Mouse (Mus musculus): Measurements from ENCODE around the gene Rab30.

Gene Rab30

GRCm38 (mm10) chr7:92799665-92800595 is 58.5 kb downstream of the Rab30 start:
- in situ Hi-C loops (cut with MseI, MboI): no loop called here

DNA sequence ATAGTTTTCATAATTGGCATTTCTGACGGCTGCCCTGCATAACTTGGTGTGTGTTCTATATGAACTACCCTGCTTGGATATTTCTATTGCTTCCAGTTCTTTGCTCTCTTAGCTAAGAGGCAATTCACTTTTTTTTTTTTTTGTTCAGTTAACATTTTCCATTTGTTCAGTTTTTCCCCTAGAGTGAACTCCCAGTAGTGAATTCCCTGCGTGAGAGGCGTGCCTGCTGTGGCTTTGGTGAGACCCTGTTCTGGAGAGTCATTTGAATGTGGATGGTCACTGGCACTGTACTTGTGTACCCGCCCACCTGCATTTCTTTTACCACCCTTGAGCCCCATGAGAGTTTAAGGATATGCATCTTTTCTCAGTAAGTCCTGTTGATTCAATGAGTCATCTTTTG is 60.8 kb downstream of the Rab30 start:
- in situ Hi-C loops (cut with MseI, MboI): no loop called here

- in situ Hi-C loops (cut with MseI, MboI): no loop called here
Measured at GRCm38 (mm10) chr7:92803191-92803590, 61.8 kb downstream of the Rab30 start.

DNA sequence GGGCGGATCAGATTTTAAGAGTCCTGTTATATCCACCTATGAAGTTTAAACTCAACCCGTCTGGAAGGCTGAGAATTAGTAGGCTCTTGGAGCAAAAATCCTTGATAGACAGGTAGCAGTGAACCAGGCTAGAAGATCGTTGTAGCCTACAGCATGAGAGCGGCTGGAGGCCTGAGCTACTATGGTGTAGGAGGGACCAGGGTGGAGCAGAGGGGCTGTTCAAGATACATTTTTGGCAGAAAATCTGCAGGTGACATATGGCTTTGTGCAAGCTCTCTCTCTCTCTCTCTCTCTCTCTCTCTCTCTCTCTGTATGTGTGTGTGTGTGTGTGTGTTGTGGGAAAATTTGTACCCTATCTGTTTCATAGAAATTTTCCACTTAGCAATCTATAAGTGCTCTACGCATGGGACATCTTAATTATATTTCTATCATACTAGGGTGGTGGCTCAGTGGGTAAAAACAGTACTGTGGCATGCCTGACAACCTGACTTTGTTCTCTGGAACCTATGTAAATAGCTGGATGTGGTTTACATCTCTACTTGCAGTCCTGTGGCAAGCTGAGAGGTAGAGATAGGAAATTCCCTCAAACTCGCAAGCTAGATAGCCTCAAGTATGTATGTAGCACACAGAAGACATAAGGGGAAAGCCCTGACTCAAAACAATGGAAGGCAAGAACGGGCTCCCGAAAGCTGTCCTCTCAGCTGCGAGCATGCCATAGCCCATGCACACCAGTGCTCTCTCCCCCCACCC is 63.7 kb downstream of the Rab30 start:
- in situ Hi-C loops (cut with MseI, MboI): no loop called here

- in situ Hi-C loops (cut with MseI, MboI): no loop called here
Measured at GRCm38 (mm10) chr7:92806512-92807188, 65.2 kb downstream of the Rab30 start.

- in situ Hi-C loops (cut with MseI, MboI): no loop called here
Measured at GRCm38 (mm10) chr7:92807482-92807881, 66.1 kb downstream of the Rab30 start.

GRCm38 (mm10) chr7:92811667-92812279 is 70.4 kb downstream of the Rab30 start:
- in situ Hi-C loops (cut with MseI, MboI): no loop called here

- in situ Hi-C loops (cut with MseI, MboI): no loop called here
Measured at GRCm38 (mm10) chr7:92817242-92817641, 75.8 kb downstream of the Rab30 start.

GRCm38 (mm10) chr7:92817886-92818285 is 76.5 kb downstream of the Rab30 start:
- in situ Hi-C loops (cut with MseI, MboI): no loop called here

DNA sequence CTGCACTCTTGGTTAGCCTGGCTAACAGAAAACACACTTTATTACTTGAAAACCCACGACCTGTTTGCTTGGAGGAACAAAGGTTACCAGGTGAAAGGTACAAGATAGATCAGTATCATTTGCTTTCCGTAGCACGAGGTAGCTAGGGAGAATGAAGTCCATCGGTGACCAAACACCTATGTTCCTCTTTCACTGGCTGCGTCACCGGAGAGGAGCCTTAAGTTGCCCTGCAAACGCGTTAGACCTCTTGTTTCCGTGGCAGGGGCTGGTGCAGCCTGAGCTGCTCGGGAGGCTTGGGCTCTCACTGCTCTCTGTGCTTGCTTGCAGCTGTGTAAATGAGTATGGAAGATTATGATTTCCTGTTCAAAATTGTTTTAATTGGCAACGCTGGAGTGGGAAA is 78.3 kb downstream of the Rab30 start:
- in situ Hi-C loops (cut with MseI, MboI): no loop called here

DNA sequence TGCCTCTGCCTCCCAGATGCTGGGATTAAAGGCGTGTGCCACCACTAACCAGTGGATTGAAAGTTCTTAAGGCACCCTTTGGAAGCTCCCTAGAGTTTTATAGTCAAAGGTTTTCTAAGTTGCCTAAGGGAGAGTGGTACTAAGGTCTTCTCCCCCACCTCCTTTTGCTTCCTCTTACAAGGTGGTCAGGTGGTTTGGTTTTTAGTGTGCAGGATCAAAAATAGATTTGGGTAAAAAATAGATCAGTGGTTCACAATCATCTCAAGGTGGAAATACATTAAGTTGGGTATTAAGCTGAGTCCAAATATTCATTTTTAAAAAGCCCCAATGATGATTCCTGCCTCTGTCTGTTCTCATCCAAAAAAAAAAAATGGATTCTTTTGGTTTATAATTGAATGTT is 79.0 kb downstream of the Rab30 start:
- in situ Hi-C loops (cut with MseI, MboI): no loop called here

GRCm38 (mm10) chr7:92820941-92821465 is 79.6 kb downstream of the Rab30 start:
- in situ Hi-C loops (cut with MseI, MboI): no loop called here

GRCm38 (mm10) chr7:92821871-92822270 is 80.5 kb downstream of the Rab30 start:
- in situ Hi-C loops (cut with MseI, MboI): no loop called here

DNA sequence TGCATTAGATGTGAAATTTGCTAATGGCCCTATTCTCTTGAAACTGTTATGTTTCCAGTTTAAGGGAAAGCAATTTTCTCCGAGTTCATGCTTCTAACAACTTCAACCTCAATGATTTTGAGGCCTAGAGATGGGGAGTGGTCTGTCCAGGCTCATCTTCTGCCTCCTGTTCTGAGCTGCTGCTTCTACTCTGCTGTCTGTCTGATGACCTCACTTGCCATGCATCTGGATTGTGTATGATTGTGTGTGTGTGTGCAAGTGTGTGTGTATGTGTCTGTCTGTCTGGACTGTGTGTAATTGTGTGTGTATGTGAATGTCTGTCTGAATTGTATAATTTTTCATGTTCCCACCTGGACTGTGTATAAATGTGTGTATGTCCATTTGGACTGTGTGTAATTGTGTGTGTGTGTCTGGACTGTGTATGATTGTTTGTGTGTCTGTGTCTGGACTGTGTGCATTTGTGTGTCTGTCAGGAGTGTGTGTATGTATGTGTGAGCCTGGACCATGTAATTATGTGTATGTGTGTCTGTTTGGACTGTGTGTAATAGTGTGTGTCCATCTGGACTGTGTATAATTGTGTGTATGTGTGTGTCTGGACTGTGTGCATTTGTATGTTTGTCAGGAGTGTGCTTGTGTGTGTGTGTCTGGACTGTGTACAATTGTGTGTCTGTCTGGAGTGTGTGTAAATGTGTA is 81.2 kb downstream of the Rab30 start:
- in situ Hi-C loops (cut with MseI, MboI): no loop called here

DNA sequence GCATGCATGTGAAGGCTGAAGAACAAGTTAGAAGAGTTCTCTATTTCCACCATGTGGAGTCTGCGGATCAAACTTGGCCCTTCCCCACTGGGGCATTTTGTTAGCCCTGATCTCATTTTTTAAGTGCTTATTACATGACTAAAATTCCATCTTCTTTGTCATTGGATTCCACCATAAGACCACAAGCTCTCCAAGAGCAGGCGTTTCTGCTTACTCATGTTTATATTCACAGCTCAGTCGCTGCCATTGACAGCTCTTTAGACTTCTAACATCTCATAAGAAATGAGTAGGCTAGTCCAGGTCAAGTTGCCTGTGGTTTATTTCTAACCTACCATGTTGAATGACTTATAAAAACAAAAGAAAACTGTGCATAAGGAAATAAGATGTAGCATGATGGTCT is 84.8 kb downstream of the Rab30 start:
- in situ Hi-C loops (cut with MseI, MboI): no loop called here

DNA sequence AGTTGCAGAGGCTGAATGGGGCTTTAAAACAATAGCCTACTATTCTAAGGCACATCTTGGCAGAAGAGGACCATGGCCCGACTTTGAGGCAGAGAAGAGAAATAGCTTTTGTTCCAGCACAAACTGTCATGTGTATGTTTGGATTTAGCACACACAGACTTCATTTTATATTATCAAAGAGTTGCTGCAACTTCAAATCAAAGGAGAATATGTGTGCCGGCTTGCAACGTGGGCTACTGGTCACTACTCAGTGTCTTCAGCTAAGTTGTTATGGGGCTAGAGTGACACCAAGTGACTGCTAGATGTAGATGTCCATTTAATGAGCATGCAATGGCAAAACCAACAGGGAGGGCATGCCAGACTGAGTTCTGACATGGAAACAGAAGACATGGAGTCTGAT is 86.6 kb downstream of the Rab30 start:
- in situ Hi-C loops (cut with MseI, MboI): no loop called here

DNA sequence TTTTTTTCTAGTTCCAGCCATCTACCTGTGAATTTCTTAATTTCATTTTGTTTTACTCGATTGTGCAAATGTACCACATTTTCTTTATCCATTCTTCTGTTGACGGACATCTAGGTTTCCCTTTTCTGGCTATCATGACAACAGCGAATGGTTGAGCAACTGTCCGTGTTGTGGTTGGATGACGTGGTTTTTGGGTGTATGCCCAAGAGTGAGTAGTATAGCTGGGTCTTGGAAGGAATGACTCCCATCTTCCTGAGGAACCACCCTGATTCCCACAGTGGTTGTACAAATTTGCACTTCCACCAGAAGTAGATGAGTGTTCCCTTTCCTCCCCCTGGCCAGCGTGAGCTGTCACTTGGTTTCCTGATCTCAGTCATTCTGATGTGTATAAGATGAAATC is 91.0 kb downstream of the Rab30 start:
- in situ Hi-C loops (cut with MseI, MboI): no loop called here

DNA sequence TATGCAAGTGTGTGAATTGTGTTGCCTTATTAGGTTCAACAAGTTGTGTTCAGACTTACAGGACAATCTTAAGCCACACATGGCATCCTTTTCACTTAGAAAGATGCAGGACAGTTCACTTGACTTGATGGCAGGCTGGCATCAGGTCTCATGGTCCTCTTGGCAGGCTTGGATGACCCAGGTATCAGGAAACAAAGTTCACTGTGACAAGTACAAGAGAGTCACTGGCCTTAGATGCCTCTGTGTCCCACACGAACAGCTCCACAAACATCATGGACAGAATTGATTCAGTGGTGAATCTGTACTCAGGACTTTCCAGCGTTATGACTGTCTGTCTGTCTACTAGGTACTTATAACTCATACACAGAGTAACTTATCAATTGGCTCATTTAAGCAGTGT is 93.0 kb downstream of the Rab30 start:
- in situ Hi-C loops (cut with MseI, MboI): no loop called here

DNA sequence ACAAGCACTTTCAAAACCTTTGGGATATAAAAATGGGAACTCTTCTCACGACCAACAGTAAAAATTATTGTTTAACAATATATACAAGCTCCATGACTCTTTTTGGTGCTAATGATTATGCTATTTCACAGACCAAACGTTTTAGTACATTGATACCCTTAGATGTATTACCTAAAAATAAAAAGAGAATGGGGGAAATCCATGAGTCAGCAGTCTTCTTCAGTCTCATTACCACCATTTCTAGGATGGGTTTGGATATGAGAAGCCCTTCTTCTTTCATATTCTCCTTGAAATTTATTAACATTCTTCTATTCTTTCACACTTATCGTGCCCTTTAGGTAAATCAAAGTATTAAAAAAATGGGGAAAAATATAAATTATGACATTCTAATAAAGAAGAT is 95.0 kb downstream of the Rab30 start:
- in situ Hi-C loops (cut with MseI, MboI): no loop called here

- in situ Hi-C loops (cut with MseI, MboI): no loop called here
Measured at GRCm38 (mm10) chr7:92837226-92837625, 95.8 kb downstream of the Rab30 start.

- in situ Hi-C loops (cut with MseI, MboI): no loop called here
Measured at GRCm38 (mm10) chr7:92837907-92838306, 96.5 kb downstream of the Rab30 start.
